Mouse (Mus musculus): ENCODE measurements at regions not wholly inside any gene's neighbourhood (a gene's known extent, or its start where the extent isn't known, plus 50 kb on each side); places are given as distances from the start of the nearest gene placed in this dataset.

DNA sequence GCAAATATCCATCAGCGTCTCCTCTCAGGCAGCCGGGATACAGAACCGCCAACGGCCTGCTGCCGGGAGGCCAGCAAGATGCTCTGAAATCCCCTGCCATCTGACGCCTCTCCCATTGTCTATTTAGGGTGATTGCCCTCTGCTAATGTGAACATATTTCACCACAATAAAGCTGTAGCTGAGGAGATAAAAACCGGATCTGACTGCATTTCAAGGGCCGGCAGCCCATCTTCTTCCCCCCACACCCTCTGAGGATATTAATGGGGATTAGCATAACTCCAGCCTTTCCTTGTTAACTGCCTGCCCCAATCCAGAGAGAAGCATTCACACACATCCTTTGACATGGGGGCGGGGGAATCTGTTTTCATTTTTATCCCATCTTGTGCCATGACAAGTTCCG lies 166.0 kb downstream of the Sall1 start:
- TF ChIP-seq CTCF (IDR thresholded peaks at IDR 0.05; ENCODE audit: low read depth) = no peak
- no peak for TF ChIP-seq EP300 (optimal IDR thresholded peaks at IDR 0.05)

Measured in stomach, postnatal 0 days (tissue).